Mouse (Mus musculus): ENCODE data around the gene Esrra. TPM values are rescaled to one million over a fixed set of nuclear protein-coding genes. Genes with fewer than 3 reads are reported as not detected.

Esrra gene
- polyA plus RNA-seq, 1 experiment from 2014 or later, result 5.9 TPM

DNA sequence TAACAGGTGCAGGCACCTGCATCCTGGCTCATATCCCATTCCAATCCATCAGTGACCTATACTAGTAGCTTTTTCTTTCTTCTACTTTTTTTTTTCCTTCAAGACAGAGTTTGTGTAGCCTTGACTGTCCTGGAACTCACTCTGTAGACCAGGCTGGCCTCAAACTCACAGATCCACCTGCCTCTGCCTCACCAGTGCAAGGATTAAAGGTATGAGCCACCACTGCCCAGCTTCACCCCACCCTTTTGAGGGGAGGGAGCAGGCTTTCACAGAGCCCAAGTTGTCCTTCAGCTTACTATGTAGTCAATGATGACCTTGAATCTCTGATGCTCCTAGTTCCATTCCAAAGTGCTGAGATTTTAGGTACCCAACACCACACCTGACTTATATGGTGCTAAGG lies 2.2 kb downstream of the Esrra start:
- no peak for ATAC-seq (replicated peaks; ENCODE audit: low FRiP score)
- peaks cover 5% of the 10 kb centered on the region; the same call in 1 of the 2 replicates for H3K36me3 ChIP-seq (ENCODE audit: control insufficient read depth, insufficient read depth, low read length)
- no peaks in the 10 kb centered on the region for H3K9me3 ChIP-seq (ENCODE audit: control insufficient read depth, low read length)
- H3K4me3 ChIP-seq (ENCODE audit: low read depth, low read length), result no peak overlapping the region
- DNase-seq (ENCODE audit: low spot score), result no peak
- H3K27me3 ChIP-seq (replicated peaks; ENCODE audit: control insufficient read depth, insufficient read depth, low read length), result peaks cover 13% of the 10 kb centered on the region; the same call in 1 of the 2 replicates
- no peak overlapping the region for H3K4me2 ChIP-seq
- peaks cover 35% of the 10 kb centered on the region for H3K4me1 ChIP-seq (replicated peaks; ENCODE audit: control insufficient read depth, insufficient read depth, low read length)
- H3K9ac ChIP-seq (ENCODE audit: low read depth, low read length), result no peak overlapping the region
- no peak overlapping the region for H3K27ac ChIP-seq (ENCODE audit: low read depth, low read length)

DNA sequence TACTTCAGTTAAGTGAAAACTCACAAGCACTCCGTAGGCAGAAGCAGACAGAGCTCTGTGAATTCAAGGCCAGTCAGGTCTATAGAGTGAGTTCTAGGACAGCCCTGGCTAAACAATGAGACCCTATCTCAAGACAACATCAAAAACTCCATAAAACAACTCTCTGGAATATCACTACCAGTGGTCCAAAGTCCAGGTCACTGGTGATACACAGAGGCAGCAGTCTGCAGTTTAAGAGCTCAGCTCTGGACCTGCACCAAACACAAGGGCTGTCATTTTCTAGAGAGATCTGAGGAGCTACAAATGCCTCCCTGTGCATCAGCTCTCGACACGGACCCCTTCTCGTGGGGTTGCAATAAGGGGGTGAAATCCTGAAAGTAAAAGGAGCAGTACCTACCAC lies 3.3 kb downstream of the Esrra start:
- Histone ChIP-seq H3K4me1 (replicated peaks; ENCODE audit: control insufficient read depth, insufficient read depth, low read length) (peaks cover 35% of the 10 kb centered on the region), H3K9ac (ENCODE audit: low read depth, low read length) (no peak overlapping the region), H3K36me3 (ENCODE audit: control insufficient read depth, insufficient read depth, low read length) (peaks cover 11% of the 10 kb centered on the region), H3K4me3 (ENCODE audit: low read depth, low read length) (no peak overlapping the region), H3K9me3 (ENCODE audit: control insufficient read depth, low read length) (no peaks in the 10 kb centered on the region), H3K27me3 (replicated peaks; ENCODE audit: control insufficient read depth, insufficient read depth, low read length) (peaks cover 5% of the 10 kb centered on the region; the same call in 1 of the 2 replicates), H3K27ac (ENCODE audit: low read depth, low read length) (no peak overlapping the region), H3K4me2 (no peak overlapping the region)
- DNase-seq (ENCODE audit: low spot score) (no peak), ATAC-seq (replicated peaks; ENCODE audit: low FRiP score) (no peak)
- WGBS, result 87% methylated on average over 4 of the region's 4 CpGs

DNA sequence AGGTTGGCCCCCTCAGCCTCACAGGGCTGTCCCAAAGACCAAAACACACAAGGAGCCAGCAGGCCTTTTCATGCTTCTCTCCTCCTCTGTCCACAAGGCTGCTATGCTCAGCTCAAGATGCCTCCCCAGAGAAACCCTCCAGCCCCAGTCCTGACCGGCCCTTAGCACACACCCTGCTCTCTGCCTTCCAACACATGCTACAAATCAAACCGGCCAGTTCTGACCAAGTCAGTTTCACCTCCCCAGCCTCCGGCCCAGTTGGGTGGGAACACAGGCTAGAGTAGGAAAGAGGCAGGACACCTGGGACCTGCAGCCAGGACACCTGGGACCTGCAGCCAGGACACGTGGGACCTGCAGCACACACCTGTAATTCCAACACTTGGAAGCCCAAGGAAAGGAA lies 5.1 kb downstream of the Esrra start:
- Histone ChIP-seq H3K4me2 (no peak overlapping the region), H3K4me1 (replicated peaks; ENCODE audit: control insufficient read depth, insufficient read depth, low read length) (peaks cover 27% of the 10 kb centered on the region), H3K9ac (ENCODE audit: low read depth, low read length) (no peak overlapping the region), H3K27ac (ENCODE audit: low read depth, low read length) (no peak overlapping the region), H3K27me3 (replicated peaks; ENCODE audit: control insufficient read depth, insufficient read depth, low read length) (no peaks in the 10 kb centered on the region), H3K36me3 (ENCODE audit: control insufficient read depth, insufficient read depth, low read length) (peaks cover 29% of the 10 kb centered on the region), H3K9me3 (ENCODE audit: control insufficient read depth, low read length) (no peaks in the 10 kb centered on the region), H3K4me3 (ENCODE audit: low read depth, low read length) (no peak overlapping the region)
- DNase-seq (ENCODE audit: low spot score) (no peak), ATAC-seq (replicated peaks; ENCODE audit: low FRiP score) (no peak)
- 85% methylated on average over 4 of the region's 4 CpGs for WGBS

DNA sequence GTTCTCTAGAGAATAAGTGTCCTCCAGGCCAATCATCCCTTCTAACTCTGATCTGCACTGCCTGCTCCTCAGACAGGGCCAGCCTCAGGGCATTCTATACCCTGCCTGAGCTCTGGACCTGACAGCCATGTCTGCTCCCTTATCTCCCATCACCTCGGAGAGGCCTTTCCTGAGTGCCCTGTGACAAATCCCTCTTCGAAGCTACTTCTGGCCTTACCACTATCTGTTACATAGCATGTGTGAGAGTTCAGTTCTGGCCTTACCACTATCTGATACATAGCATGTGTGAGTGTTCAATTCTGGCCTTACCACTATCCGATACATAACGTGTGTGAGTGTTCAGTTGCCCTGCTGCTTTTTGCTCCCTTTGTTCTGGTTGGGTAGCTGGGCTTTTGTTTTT lies 6.3 kb downstream of the Esrra start:
- ATAC-seq (replicated peaks; ENCODE audit: low FRiP score) (peak; percentile 74), DNase-seq (ENCODE audit: low spot score) (no peak)
- Histone ChIP-seq H3K4me3 (ENCODE audit: low read depth, low read length) (no peak overlapping the region), H3K27ac (ENCODE audit: low read depth, low read length) (peak overlapping the region; percentile 75; the same call in 1 of the 2 replicates), H3K36me3 (ENCODE audit: control insufficient read depth, insufficient read depth, low read length) (peaks cover 30% of the 10 kb centered on the region), H3K9ac (ENCODE audit: low read depth, low read length) (peak overlapping the region; percentile 4), H3K9me3 (ENCODE audit: control insufficient read depth, low read length) (no peaks in the 10 kb centered on the region), H3K27me3 (replicated peaks; ENCODE audit: control insufficient read depth, insufficient read depth, low read length) (no peaks in the 10 kb centered on the region), H3K4me2 (no peak overlapping the region), H3K4me1 (replicated peaks; ENCODE audit: control insufficient read depth, insufficient read depth, low read length) (peaks cover 27% of the 10 kb centered on the region)
- 41% methylated on average over 4 of the region's 4 CpGs for WGBS

DNA sequence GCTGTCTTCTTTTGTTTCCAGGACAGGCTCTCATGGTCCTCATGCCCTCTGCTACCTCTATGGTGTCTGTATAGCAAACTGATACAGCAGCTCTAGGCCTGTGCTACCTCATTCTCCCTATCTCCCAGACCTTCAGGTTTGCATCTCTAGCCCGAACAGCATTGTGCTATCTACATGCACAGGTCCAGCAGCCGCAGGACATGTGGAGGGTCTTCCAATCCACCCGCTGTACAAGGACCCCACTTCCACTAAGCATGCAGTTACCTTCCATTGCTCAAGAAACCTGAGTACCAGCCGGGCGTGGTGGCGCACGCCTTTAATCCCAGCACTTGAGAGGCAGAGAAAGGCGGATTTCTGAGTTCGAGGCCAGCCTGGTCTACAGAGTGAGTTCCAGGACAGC lies 7.1 kb downstream of the Esrra start:
- DNase-seq (ENCODE audit: low spot score), result no peak
- Histone ChIP-seq H3K27me3 (replicated peaks; ENCODE audit: control insufficient read depth, insufficient read depth, low read length) (no peaks in the 10 kb centered on the region), H3K27ac (ENCODE audit: low read depth, low read length) (no peak overlapping the region), H3K4me3 (ENCODE audit: low read depth, low read length) (no peak overlapping the region), H3K9ac (ENCODE audit: low read depth, low read length) (no peak overlapping the region), H3K36me3 (ENCODE audit: control insufficient read depth, insufficient read depth, low read length) (peaks cover 30% of the 10 kb centered on the region), H3K4me2 (no peak overlapping the region), H3K4me1 (replicated peaks; ENCODE audit: control insufficient read depth, insufficient read depth, low read length) (peaks cover 23% of the 10 kb centered on the region), H3K9me3 (ENCODE audit: control insufficient read depth, low read length) (no peaks in the 10 kb centered on the region)
- 86% methylated on average over 9 of the region's 9 CpGs for WGBS
- ATAC-seq (replicated peaks; ENCODE audit: low FRiP score), result no peak

DNA sequence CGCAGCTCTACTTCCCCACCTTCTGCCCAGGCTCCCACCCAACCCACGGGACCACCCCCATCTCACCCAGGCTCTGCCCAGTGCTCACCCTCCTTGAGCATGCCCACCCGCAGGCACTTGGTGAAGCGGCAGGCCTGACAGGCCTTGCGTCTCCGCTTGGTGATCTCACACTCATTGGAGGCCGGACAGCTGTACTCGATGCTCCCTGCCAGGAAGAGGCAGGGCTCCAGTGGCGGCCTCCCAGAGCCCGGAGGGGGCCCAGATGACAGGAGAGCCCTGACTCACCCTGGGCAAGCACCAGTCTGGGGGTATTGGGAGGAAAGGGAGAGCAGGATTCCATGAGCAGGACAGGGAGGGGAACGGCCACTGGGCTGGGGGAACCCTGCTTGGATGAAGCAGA lies 7.6 kb downstream of the Esrra start:
- H3K4me2 ChIP-seq, result no peak overlapping the region
- no peak overlapping the region for H3K27ac ChIP-seq (ENCODE audit: low read depth, low read length)
- H3K4me3 ChIP-seq (ENCODE audit: low read depth, low read length), result no peak overlapping the region
- H3K9me3 ChIP-seq (ENCODE audit: control insufficient read depth, low read length), result no peaks in the 10 kb centered on the region
- H3K4me1 ChIP-seq (replicated peaks; ENCODE audit: control insufficient read depth, insufficient read depth, low read length), result peaks cover 23% of the 10 kb centered on the region
- no peak overlapping the region for H3K9ac ChIP-seq (ENCODE audit: low read depth, low read length)
- WGBS, result 82% methylated on average over 11 of the region's 11 CpGs
- ATAC-seq (replicated peaks; ENCODE audit: low FRiP score) (no peak), DNase-seq (ENCODE audit: low spot score) (no peak)
- peaks cover 28% of the 10 kb centered on the region for H3K36me3 ChIP-seq (ENCODE audit: control insufficient read depth, insufficient read depth, low read length)
- H3K27me3 ChIP-seq (replicated peaks; ENCODE audit: control insufficient read depth, insufficient read depth, low read length), result no peaks in the 10 kb centered on the region

DNA sequence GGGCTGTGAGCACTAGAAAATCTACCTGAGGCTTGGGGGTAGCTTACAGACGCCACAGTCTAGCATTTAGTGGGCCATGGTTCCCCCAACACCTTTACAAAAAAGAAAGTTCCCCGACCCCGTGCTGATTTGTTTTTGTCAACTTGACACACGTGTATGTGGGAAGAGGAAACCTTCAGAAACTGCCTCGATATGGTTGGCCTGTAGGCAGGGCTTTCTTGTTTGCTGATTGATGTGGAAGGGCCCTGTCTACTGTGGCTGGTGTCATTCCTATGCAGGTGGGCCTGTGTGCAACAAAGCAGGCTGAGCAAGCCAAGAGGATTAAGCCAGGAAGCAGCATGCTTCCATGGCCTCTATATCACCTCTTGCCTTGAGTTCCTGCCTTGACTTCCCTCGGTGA lies 8.6 kb downstream of the Esrra start:
- H3K36me3 ChIP-seq (ENCODE audit: control insufficient read depth, insufficient read depth, low read length), result peaks cover 28% of the 10 kb centered on the region
- H3K27me3 ChIP-seq (replicated peaks; ENCODE audit: control insufficient read depth, insufficient read depth, low read length), result no peaks in the 10 kb centered on the region
- no peak for DNase-seq (ENCODE audit: low spot score)
- 80% methylated on average over 6 of the region's 6 CpGs for WGBS
- no peak overlapping the region for H3K9ac ChIP-seq (ENCODE audit: low read depth, low read length)
- H3K9me3 ChIP-seq (ENCODE audit: control insufficient read depth, low read length), result no peaks in the 10 kb centered on the region
- no peak overlapping the region for H3K4me3 ChIP-seq (ENCODE audit: low read depth, low read length)
- peaks cover 29% of the 10 kb centered on the region for H3K4me1 ChIP-seq (replicated peaks; ENCODE audit: control insufficient read depth, insufficient read depth, low read length)
- H3K4me2 ChIP-seq, result no peak overlapping the region
- H3K27ac ChIP-seq (ENCODE audit: low read depth, low read length), result no peak overlapping the region
- no peak for ATAC-seq (replicated peaks; ENCODE audit: low FRiP score)

DNA sequence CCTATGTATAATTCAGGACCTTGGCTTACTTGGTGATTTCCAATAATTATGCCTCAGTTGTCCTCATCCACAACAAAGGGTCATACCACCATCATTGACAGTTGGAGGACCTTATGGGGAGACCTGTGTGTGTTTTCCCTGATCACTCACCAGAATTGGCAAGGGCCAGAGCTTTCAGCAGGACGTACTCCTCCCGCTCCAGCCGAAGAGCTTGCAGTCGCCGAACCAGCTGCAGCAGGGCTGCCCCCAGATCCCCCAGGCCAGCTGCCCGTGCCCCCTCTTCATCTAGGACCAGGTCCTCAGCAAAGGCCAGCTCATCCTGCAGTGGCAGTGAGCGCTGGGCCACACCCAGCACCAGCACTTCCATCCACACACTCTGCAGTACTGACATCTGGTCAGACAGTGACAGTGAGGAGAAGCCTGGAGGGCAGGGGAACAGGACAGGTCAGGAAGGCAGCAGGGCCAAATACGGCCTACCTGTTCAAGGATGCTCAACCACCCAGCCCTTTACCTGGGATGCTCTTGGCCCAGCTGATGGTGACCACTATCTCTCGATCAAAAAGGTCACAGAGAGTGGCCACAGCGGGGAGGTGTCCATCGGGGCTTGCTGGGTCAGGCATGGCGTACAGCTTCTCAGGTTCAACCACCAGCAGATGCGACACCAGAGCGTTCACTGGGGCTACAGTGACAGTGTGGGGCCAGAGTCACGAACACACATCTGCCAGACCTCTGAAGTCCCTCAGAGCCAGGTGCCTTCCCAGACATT lies 9.2 kb downstream of the Esrra start:
- H3K36me3 ChIP-seq (ENCODE audit: control insufficient read depth, insufficient read depth, low read length), result peaks cover 28% of the 10 kb centered on the region
- H3K4me1 ChIP-seq (replicated peaks; ENCODE audit: control insufficient read depth, insufficient read depth, low read length), result peaks cover 35% of the 10 kb centered on the region
- WGBS, result 90% methylated on average over 15 of the region's 15 CpGs
- no peak overlapping the region for H3K4me2 ChIP-seq
- H3K27me3 ChIP-seq (replicated peaks; ENCODE audit: control insufficient read depth, insufficient read depth, low read length), result no peaks in the 10 kb centered on the region
- ATAC-seq (replicated peaks; ENCODE audit: low FRiP score), result no peak
- H3K9ac ChIP-seq (ENCODE audit: low read depth, low read length), result no peak overlapping the region
- peak overlapping the region; percentile 3; the same call in 1 of the 2 replicates for H3K4me3 ChIP-seq (ENCODE audit: low read depth, low read length)
- DNase-seq (ENCODE audit: low spot score), result peak; percentile 32
- no peak overlapping the region for H3K27ac ChIP-seq (ENCODE audit: low read depth, low read length)
- H3K9me3 ChIP-seq (ENCODE audit: control insufficient read depth, low read length), result no peaks in the 10 kb centered on the region

Measured in liver, embryonic 11.5 days (tissue).